Mouse (Mus musculus): Measurements from ENCODE around the gene Olfr1487. TPM values are rescaled to one million over a fixed set of nuclear protein-coding genes. Genes with fewer than 3 reads are reported as not detected.

Olfr1487 gene
- not detected for polyA plus RNA-seq (2014; fragmentation: Illumina TruSeq; extraction: RNeasy Lipid Tissue Mini Kit (QIAGEN cat#74804); ENCODE audit: low read depth, low replicate concordance)

GRCm38 (mm10) chr19:13617075-13617474 is at the start of gene Olfr1487:
Olfr1487 (plus strand) TSS chr19:13617375.

GRCm38 (mm10) chr19:13583211-13583610 is 34.0 kb upstream of the Olfr1487 start, which contains the start of gene Olfr1484:
Olfr1484 (plus strand) TSS chr19:13583511.

GRCm38 (mm10) chr19:13631321-13631720 is 14.1 kb downstream of the Olfr1487 start, which contains the start of gene Olfr1489:
Olfr1489 (plus strand) TSS chr19:13631621.

GRCm38 (mm10) chr19:13650791-13651190 is 33.6 kb downstream of the Olfr1487 start, which contains the start of gene Olfr1490:
Olfr1490 (plus strand) TSS chr19:13651091.

Other genes starting within 250 kb of the Olfr1487 start
- not detected for gene Olfr1469, start 209.5 kb upstream of the Olfr1487 start, polyA plus RNA-seq (2014; fragmentation: Illumina TruSeq; extraction: RNeasy Lipid Tissue Mini Kit (QIAGEN cat#74804); ENCODE audit: low read depth, low replicate concordance)
- gene Olfr1471, start 174.0 kb upstream of the Olfr1487 start, polyA plus RNA-seq (2014; fragmentation: Illumina TruSeq; extraction: RNeasy Lipid Tissue Mini Kit (QIAGEN cat#74804); ENCODE audit: low read depth, low replicate concordance): not detected
- not detected for gene Olfr1472, start 161.3 kb upstream of the Olfr1487 start, polyA plus RNA-seq (2014; fragmentation: Illumina TruSeq; extraction: RNeasy Lipid Tissue Mini Kit (QIAGEN cat#74804); ENCODE audit: low read depth, low replicate concordance)
- gene Olfr1474, start 147.8 kb upstream of the Olfr1487 start, polyA plus RNA-seq (2014; fragmentation: Illumina TruSeq; extraction: RNeasy Lipid Tissue Mini Kit (QIAGEN cat#74804); ENCODE audit: low read depth, low replicate concordance): not detected
- gene Olfr1475, start 137.2 kb upstream of the Olfr1487 start, polyA plus RNA-seq (2014; fragmentation: Illumina TruSeq; extraction: RNeasy Lipid Tissue Mini Kit (QIAGEN cat#74804); ENCODE audit: low read depth, low replicate concordance): not detected
- gene Olfr1477, start 116.8 kb upstream of the Olfr1487 start, polyA plus RNA-seq (2014; fragmentation: Illumina TruSeq; extraction: RNeasy Lipid Tissue Mini Kit (QIAGEN cat#74804); ENCODE audit: low read depth, low replicate concordance): not detected
- gene Olfr1480, start 89.5 kb upstream of the Olfr1487 start, polyA plus RNA-seq (2014; fragmentation: Illumina TruSeq; extraction: RNeasy Lipid Tissue Mini Kit (QIAGEN cat#74804); ENCODE audit: low read depth, low replicate concordance): not detected
- not detected for gene Olfr1484, start 33.9 kb upstream of the Olfr1487 start, polyA plus RNA-seq (2014; fragmentation: Illumina TruSeq; extraction: RNeasy Lipid Tissue Mini Kit (QIAGEN cat#74804); ENCODE audit: low read depth, low replicate concordance)
- gene Olfr1489, start 14.2 kb downstream of the Olfr1487 start, polyA plus RNA-seq (2014; fragmentation: Illumina TruSeq; extraction: RNeasy Lipid Tissue Mini Kit (QIAGEN cat#74804); ENCODE audit: low read depth, low replicate concordance): not detected
- not detected for gene Olfr1490, start 33.7 kb downstream of the Olfr1487 start, polyA plus RNA-seq (2014; fragmentation: Illumina TruSeq; extraction: RNeasy Lipid Tissue Mini Kit (QIAGEN cat#74804); ENCODE audit: low read depth, low replicate concordance)
- not detected for gene Olfr1491, start 79.9 kb downstream of the Olfr1487 start, polyA plus RNA-seq (2014; fragmentation: Illumina TruSeq; extraction: RNeasy Lipid Tissue Mini Kit (QIAGEN cat#74804); ENCODE audit: low read depth, low replicate concordance)
- not detected for gene Olfr1493-ps1, start 105.9 kb downstream of the Olfr1487 start, polyA plus RNA-seq (2014; fragmentation: Illumina TruSeq; extraction: RNeasy Lipid Tissue Mini Kit (QIAGEN cat#74804); ENCODE audit: low read depth, low replicate concordance)
- gene Olfr1494, start 122.4 kb downstream of the Olfr1487 start, polyA plus RNA-seq (2014; fragmentation: Illumina TruSeq; extraction: RNeasy Lipid Tissue Mini Kit (QIAGEN cat#74804); ENCODE audit: low read depth, low replicate concordance): not detected
- not detected for gene Olfr1495, start 147.2 kb downstream of the Olfr1487 start, polyA plus RNA-seq (2014; fragmentation: Illumina TruSeq; extraction: RNeasy Lipid Tissue Mini Kit (QIAGEN cat#74804); ENCODE audit: low read depth, low replicate concordance)
- not detected for gene Olfr1496, start 160.5 kb downstream of the Olfr1487 start, polyA plus RNA-seq (2014; fragmentation: Illumina TruSeq; extraction: RNeasy Lipid Tissue Mini Kit (QIAGEN cat#74804); ENCODE audit: low read depth, low replicate concordance)
- not detected for gene Olfr1497, start 180.8 kb downstream of the Olfr1487 start, polyA plus RNA-seq (2014; fragmentation: Illumina TruSeq; extraction: RNeasy Lipid Tissue Mini Kit (QIAGEN cat#74804); ENCODE audit: low read depth, low replicate concordance)
- not detected for gene Olfr1499, start 202.1 kb downstream of the Olfr1487 start, polyA plus RNA-seq (2014; fragmentation: Illumina TruSeq; extraction: RNeasy Lipid Tissue Mini Kit (QIAGEN cat#74804); ENCODE audit: low read depth, low replicate concordance)
- not detected for gene Olfr1500, start 213.1 kb downstream of the Olfr1487 start, polyA plus RNA-seq (2014; fragmentation: Illumina TruSeq; extraction: RNeasy Lipid Tissue Mini Kit (QIAGEN cat#74804); ENCODE audit: low read depth, low replicate concordance)
- not detected for gene Olfr1501, start 233.3 kb downstream of the Olfr1487 start, polyA plus RNA-seq (2014; fragmentation: Illumina TruSeq; extraction: RNeasy Lipid Tissue Mini Kit (QIAGEN cat#74804); ENCODE audit: low read depth, low replicate concordance)
- not detected for gene Olfr1502, start 244.4 kb downstream of the Olfr1487 start, polyA plus RNA-seq (2014; fragmentation: Illumina TruSeq; extraction: RNeasy Lipid Tissue Mini Kit (QIAGEN cat#74804); ENCODE audit: low read depth, low replicate concordance)